Mouse (Mus musculus): ENCODE data around the gene Zfp292.

GRCm38 (mm10) chr4:34798005-34798404 lies 84.8 kb downstream of the Zfp292 start:
- TF ChIP-seq CTCF (IDR thresholded peaks at IDR 0.05; ENCODE audit: low read depth) (no peak), EP300 (IDR thresholded peaks at IDR 0.05; ENCODE audit: low read depth) (no peak)

Measured in liver, embryonic 14.5 days (tissue).